Mouse (Mus musculus): ENCODE data around the gene Proser2.

Gene Proser2

GRCm38 (mm10) chr2:6072685-6073260 lies 57.2 kb downstream of the Proser2 start:
- no peak for DNase-seq (ENCODE audit: low spot score)

DNA sequence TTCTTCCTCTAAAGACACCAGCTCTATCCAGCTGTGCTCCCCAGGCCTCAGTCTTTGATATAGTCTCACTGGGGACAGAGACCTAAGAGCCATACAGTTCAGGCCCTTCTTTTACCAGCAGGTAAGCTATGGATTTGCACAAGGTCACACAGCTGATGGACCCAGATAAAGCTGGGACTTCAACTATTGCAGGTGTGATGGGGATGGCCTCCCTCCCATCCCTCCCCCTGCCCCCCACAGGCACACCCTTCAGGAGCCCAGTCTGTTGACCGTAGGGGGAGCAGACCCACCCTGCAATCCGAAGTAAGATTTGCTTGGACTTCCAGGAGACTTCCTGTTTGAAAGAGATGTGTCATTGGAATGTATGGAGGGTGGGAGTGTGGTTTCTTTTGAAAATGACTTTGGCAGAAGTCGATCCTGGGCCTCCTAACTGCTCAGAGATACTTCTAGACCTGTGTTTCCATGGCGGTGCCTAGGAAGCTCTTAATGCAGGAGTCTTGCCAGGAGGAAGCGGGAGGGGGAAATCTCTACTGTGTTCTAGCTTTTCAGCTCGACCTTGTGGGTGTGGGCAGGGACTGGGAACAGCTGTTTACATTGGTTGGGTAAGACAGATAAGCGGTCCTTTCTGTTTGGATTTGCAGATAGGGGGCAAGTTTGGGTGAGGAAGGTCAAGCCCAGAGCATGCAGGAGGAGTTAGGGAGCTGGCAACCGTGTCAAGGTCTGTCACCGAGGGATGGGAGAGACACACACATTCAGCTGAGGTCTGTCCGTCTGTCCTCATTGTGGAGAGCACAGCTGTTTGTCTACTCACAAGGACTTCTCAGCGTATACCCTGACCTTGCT lies 58.2 kb downstream of the Proser2 start:
- DNase-seq (ENCODE audit: low spot score), result peak; percentile 78

GRCm38 (mm10) chr2:6070925-6071324 lies 59.1 kb downstream of the Proser2 start:
- DNase-seq (ENCODE audit: low spot score), result no peak

GRCm38 (mm10) chr2:6067341-6067740 lies 62.7 kb downstream of the Proser2 start:
- no peak for DNase-seq (ENCODE audit: low spot score)

- DNase-seq (ENCODE audit: low spot score), result no peak
These were observed 69.8 kb downstream of the Proser2 start for GRCm38 (mm10) chr2:6060071-6060804.

DNA sequence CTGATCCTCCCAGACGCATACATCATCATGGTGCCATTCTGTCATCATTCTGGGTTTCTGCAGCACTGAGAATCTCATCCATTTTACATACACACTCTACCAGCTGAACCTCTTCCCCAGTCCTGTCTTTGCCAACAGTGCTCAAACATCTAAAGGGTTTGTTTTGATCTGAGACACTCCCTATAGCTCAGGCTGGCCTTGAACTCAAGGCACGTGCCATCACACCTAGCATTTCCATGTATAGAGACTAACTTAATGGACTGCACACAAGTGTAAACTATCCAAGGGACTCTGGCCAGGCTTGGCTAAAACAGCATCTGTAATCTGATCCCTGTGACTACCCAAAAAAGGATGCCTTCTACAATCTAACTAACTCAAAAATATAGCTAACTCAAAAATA lies 70.7 kb downstream of the Proser2 start:
- no peak for DNase-seq (ENCODE audit: low spot score)

DNA sequence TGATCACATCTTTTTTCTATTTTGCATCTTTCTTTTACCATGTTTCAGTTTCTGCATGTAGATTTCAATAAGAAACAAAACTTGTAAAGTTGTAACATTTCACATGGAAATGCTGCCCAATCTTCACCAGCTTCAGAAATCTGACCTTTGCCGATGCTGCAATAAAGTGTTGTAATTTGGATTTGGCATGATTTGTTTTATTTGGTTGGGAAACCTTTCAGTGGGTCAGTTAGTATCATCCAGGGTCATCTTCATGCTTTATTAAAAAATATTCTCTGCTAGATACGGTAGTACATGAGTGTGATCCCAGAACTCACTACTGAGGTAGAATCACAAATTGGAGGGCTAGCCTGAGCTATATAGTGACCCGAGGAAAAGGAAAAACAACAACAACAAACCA lies 73.5 kb downstream of the Proser2 start:
- DNase-seq (ENCODE audit: low spot score), result no peak

- no peak for DNase-seq (ENCODE audit: low spot score)
These were observed 74.5 kb downstream of the Proser2 start for GRCm38 (mm10) chr2:6055466-6055865.

GRCm38 (mm10) chr2:6049018-6049417 lies 81.0 kb downstream of the Proser2 start:
- DNase-seq (ENCODE audit: low spot score), result no peak

- DNase-seq (ENCODE audit: low spot score), result peak; percentile 51
These were observed 81.4 kb downstream of the Proser2 start for GRCm38 (mm10) chr2:6048570-6048969.

Measured in testis, postnatal 14 days (tissue).